Comparison of ENCODE assay signal across 14 mouse cellular contexts in genomic region chr6:94826656-94827055, GRCm38 (mm10).
A peak's percentile ranks its signal among the peaks of the same experiment; 100 is the strongest.
DNase-seq lines count a peak whose midpoint lies in the region; ATAC-seq lines count a peak whose summit lies in the region.
"Had no signal": no experiment of that assay in that cellular context is flagged by ENCODE, and none has a peak within 500 bp of the region (broad histone marks: within the 10 kb centered on the region; RNA-seq: fewer than 3 reads in every experiment).

No protein-coding gene starts in this region.

- DNase-seq in embryo, embryonic 11.5 days (ENCODE audit: low read depth, low spot score) = peak; percentile 83
- no peak for DNase-seq in embryo, embryonic 10 days (ENCODE audit: low spot score)
- DNase-seq in 3134 (ENCODE audit: extremely low read depth, insufficient read length, low spot score) (peak; percentile 79), NIH3T3 (ENCODE audit: low read depth) (peak; percentile 25)
- peak; percentile 68 for DNase-seq in c-Kit-positive CD71-positive TER-119-negative erythroid progenitor cells, embryonic 14.5 days (ENCODE audit: low read depth)
- DNase-seq in thymus, postnatal 14 days = no peak
- DNase-seq: B cell, adult 2 months; cerebellum, adult 11-12 months; gastrocnemius, postnatal 36 days; kidney, adult 8-10 months; left cerebral cortex, postnatal 4 days; liver, postnatal 0 days had no signal

- no peak for ATAC-seq in megakaryocyte, adult 5-6 weeks (ENCODE audit: poor library complexity, severe bottlenecking)
- no peak for ATAC-seq in megakaryocyte-erythroid progenitor cell, adult 5-6 weeks (replicated peaks; ENCODE audit: low FRiP score, low TSS enrichment, poor library complexity, severe bottlenecking)
- ATAC-seq: liver, postnatal 0 days had no signal

Comparison
In these comparisons a context has a peak if more than half of its experiments do, and no peak if none do; other contexts are left out.
1. DNase-seq: peak in embryo, embryonic 11.5 days (single experiment), 3134 (single experiment), NIH3T3 (single experiment) and c-Kit-positive CD71-positive TER-119-negative erythroid progenitor cells, embryonic 14.5 days (single experiment); none in embryo, embryonic 10 days (single experiment) and thymus, postnatal 14 days (single experiment).